Mouse (Mus musculus): ENCODE measurements around the gene Ankub1.

The Ankub1 gene

DNA sequence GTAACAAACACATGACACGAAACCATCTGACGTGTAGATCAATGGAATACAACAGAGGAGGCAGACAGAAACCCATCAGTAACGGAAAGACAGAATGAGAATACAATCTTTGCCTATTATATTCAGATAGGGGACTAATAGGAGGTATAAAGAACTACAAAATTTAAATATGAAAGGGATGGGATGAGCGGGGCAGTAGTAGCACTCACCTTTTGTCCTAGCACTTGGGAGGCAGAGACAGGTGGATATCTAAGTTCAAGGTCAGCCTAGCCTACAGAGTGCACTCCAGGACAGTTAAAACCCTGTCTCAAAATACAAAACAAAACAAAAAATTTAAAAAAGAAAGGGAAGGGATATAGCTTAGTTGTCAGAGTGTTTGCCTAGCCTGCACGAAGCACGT is 49.4 kb downstream of the Ankub1 start:
- no peak for DNase-seq (ENCODE audit: low spot score in 2 of 2)

DNA sequence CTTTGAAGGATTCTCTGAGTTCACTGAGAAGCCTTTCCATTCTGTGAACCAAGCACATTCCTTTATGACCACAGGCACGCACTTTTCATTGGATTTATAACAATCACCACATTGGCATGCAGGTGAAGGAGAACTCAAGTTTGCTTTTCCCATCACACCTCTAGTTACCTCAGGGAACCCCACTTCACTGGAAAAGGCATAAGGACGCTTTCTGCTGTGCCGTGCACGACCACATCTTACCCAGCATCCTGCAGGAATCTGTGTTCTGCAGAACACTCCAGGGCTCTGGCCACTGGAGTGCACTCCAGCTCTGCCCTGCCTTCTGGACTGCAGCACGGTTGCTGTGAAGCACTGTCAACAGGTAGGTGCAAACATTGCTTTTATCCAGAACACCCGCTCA is 55.0 kb downstream of the Ankub1 start:
- DNase-seq (ENCODE audit: low spot score in 2 of 2): no peak

GRCm38 (mm10) chr3:57634763-57635487 is 57.7 kb downstream of the Ankub1 start:
- no peak for DNase-seq (ENCODE audit: low spot score in 2 of 2)

- DNase-seq (ENCODE audit: low spot score in 2 of 2): no peak
These were observed 65.6 kb downstream of the Ankub1 start for GRCm38 (mm10) chr3:57626954-57627513.

GRCm38 (mm10) chr3:57625275-57625997 is 67.2 kb downstream of the Ankub1 start:
- DNase-seq (ENCODE audit: low spot score in 2 of 2): peak; percentile 20 to 67

- DNase-seq (ENCODE audit: low spot score in 2 of 2): no peak
These were observed 72.9 kb downstream of the Ankub1 start for GRCm38 (mm10) chr3:57619718-57620117.

- DNase-seq (ENCODE audit: low spot score in 2 of 2): no peak
These were observed 76.9 kb downstream of the Ankub1 start for GRCm38 (mm10) chr3:57615652-57616051.

- no peak for DNase-seq (ENCODE audit: low spot score in 2 of 2)
These were observed 80.1 kb downstream of the Ankub1 start for GRCm38 (mm10) chr3:57612430-57612997.

DNA sequence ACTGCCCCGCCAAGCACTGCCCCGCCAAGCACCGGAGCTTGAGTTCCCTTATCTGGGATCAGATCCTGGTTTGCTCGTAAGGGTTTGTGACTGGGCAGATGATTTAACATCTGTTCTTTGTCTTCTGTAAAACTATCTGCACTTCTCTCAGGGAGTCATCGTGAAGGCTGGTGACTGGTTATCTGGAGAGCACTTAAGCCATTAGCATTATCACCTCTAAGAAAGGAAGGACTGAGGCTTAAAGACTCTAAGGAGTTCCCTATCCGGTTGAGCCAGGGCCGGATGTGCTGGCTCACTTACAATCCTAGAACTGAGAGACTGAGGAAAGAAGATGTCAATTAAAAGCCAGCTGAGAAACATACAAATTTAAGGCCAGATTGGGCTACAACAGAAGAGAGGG is 80.8 kb downstream of the Ankub1 start:
- no peak for DNase-seq (ENCODE audit: low spot score in 2 of 2)
